Mouse (Mus musculus) ES-E14 (cell line): ENCODE results near the gene Prkag2. TPM values are rescaled to one million over a fixed set of nuclear protein-coding genes. Genes with fewer than 3 reads are reported as not detected.

Experiments used
- DNase-seq: peaks from one replicate; pipeline ENCODE4 v3.0.0-alpha.2; 2013; ENCODE audit warnings: low read depth, low spot score
- H3K27ac ChIP-seq: 2 replicates; pipeline ENCODE4 v1.5.1; 2012; ENCODE audit warnings: low read depth, mild to moderate bottlenecking, low read length, moderate library complexity, mixed read lengths; ENCODE audit not compliant: poor library complexity, insufficient read depth, severe bottlenecking
- H3K36me3 ChIP-seq: 2 replicates; pipeline ENCODE4 v1.6.1; 2012; ENCODE audit warnings: mild to moderate bottlenecking, low read length, moderate library complexity, mixed read lengths; ENCODE audit not compliant: control insufficient read depth, poor library complexity, insufficient read depth, severe bottlenecking
- H3K4me1 ChIP-seq, 2 experiments: fragments of 150-350 bp in 1 of 2; sonication (generic) in 1 of 2; 2 replicates each; pipeline ENCODE4 v1.6.1; 2012; ENCODE audit warnings: low read length in 2 of 2, mild to moderate bottlenecking in 1 of 2, mixed read lengths in 1 of 2; ENCODE audit not compliant: control insufficient read depth in 2 of 2, insufficient read depth in 2 of 2, poor library complexity in 1 of 2
- H3K4me3 ChIP-seq, 2 experiments: fragments of 150-350 bp in 1 of 2; sonication (generic) in 1 of 2; 2 replicates each; pipeline ENCODE4 v1.5.1; 2012; ENCODE audit warnings: low read length in 2 of 2, low read depth in 1 of 2, mild to moderate bottlenecking in 1 of 2, mixed read lengths in 1 of 2; ENCODE audit not compliant: insufficient read depth in 1 of 2, poor library complexity in 1 of 2, severe bottlenecking in 1 of 2
- H3K9ac ChIP-seq: 2 replicates; pipeline ENCODE4 v1.6.1; 2012; ENCODE audit warnings: low read depth, mild to moderate bottlenecking, low read length, mixed read lengths; ENCODE audit not compliant: poor library complexity, insufficient read depth, severe bottlenecking
- H3K9me3 ChIP-seq: fragments of 150-350 bp; sonication (generic); 2 replicates; pipeline ENCODE4 v1.6.1; 2012; ENCODE audit warnings: low read depth, mild to moderate bottlenecking, low read length; ENCODE audit not compliant: control insufficient read depth, insufficient read depth
- CHD2 ChIP-seq: IDR thresholded peaks from 2 replicates; pipeline ENCODE4 v1.6.1; 2014; ENCODE audit warnings: mild to moderate bottlenecking, low read depth, low read length, inconsistent platforms
- HCFC1 ChIP-seq: IDR thresholded peaks from 2 replicates; pipeline ENCODE4 v1.6.1; 2012; ENCODE audit warnings: low read length, inconsistent platforms, borderline replicate concordance; ENCODE audit not compliant: insufficient read depth
- MAFK ChIP-seq: IDR thresholded peaks from 2 replicates; pipeline ENCODE4 v1.6.1; 2014; ENCODE audit warnings: mild to moderate bottlenecking, low read depth, low read length, inconsistent platforms; ENCODE audit not compliant: insufficient read depth
- ZC3H11A ChIP-seq: IDR thresholded peaks from 2 replicates; pipeline ENCODE4 v1.6.1; 2012; ENCODE audit warnings: low read depth, mild to moderate bottlenecking, inconsistent platforms, low read length, borderline replicate concordance
- ZNF384 ChIP-seq: IDR thresholded peaks from 2 replicates; pipeline ENCODE4 v1.6.1; 2012; ENCODE audit warnings: low read depth, low read length, inconsistent platforms
- in situ Hi-C, 2 experiments: fragments of 600-800 bp; cut with MboI; formaldehyde crosslinking; loops; one replicate each; pipeline ENCODE4 v1.15.1; 2025; ENCODE audit warnings: low sequenced_read_pairs in 2 of 2, inconsistent platforms in 1 of 2; ENCODE audit not compliant: unreplicated experiment in 2 of 2
- total RNA-seq: library from RNA; depleted of rRNA; stranded (reverse); fragments of 300-350 nt; gene quantifications from 2 replicates; pipeline ENCODE4 v1.2.3, GENCODE M21; 2012

The Prkag2 gene
- total RNA-seq, 1 experiment, result 10.5 TPM

DNA sequence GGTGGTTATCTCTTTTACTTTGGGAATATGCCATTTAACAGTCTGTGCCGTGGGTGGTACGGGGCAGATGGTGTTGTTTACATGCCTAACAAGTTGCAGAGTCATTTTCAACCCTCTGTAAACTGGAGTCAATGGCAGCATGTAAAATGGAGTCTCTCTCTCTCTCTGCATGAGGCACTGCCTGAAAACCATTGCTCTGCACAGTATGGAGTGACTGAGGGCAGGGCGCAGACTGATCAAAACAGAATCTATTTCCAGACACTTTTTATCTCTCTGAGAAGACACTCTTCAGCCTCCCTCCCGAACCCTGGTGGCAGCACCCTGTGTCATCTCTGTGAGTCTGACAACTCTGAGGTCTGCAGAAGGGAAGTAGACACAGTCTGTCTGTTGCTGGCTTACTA, 69.0 kb downstream of the Prkag2 start:
- Histone ChIP-seq H3K36me3 (no peaks in the 10 kb centered on the region), H3K9me3 (no peaks in the 10 kb centered on the region), H3K4me1 (no peaks in the 10 kb centered on the region), H3K27ac (no peak overlapping the region), H3K9ac (no peak overlapping the region), H3K4me3 (no peak overlapping the region)
- in situ Hi-C loops, result no loop called here
- TF ChIP-seq MAFK (no peak), CHD2 (no peak), ZC3H11A (no peak), ZNF384 (no peak), HCFC1 (no peak)
- no peak for DNase-seq

DNA sequence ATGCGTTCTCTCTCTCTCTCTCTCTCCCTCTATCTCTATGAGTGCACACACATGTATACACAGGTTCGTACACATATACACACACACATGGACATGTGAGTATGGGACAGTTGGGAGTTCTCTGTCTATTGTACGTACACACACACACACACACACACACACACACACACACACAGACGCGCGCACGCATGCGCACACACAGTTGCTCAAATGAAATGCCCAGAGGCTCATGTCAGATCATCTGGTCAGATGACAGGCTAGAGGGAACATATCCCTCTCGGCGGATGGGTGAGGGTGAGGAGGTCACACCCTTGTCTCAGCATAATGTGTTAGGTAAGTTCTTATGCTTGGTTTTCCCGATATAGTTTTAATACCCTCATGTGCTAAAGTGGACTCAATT, 69.4 kb downstream of the Prkag2 start:
- H3K9me3 ChIP-seq, result no peaks in the 10 kb centered on the region
- no peak overlapping the region for H3K4me3 ChIP-seq
- TF ChIP-seq HCFC1 (no peak), CHD2 (no peak), MAFK (no peak), ZNF384 (no peak)
- H3K36me3 ChIP-seq, result no peaks in the 10 kb centered on the region
- H3K9ac ChIP-seq, result no peak overlapping the region
- no peak overlapping the region for H3K27ac ChIP-seq
- no peaks in the 10 kb centered on the region for H3K4me1 ChIP-seq
- in situ Hi-C loops, result no loop called here
- DNase-seq, result no peak

DNA sequence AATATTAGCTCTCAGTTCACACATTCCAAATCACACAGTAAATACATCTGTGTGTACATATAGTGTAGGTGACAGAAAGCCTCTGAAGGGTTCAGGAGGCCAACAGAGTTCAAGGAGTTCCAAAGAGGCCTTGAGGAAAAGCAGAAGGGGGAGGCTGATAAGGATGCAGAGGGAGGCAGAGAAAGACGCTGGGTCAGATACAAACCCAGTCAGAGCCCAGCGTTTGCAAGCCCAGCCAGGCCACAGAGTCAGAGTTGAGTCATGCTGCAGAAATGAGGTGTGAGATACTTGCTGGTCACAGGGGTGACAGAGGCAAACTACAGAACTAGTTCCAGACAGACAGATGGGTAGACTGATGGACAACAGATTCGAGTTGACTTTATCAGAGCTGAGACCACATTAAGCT, 70.2 kb downstream of the Prkag2 start:
- DNase-seq, result no peak
- Histone ChIP-seq H3K9ac (no peak overlapping the region), H3K4me1 (peaks cover 0 to 2% of the 10 kb centered on the region in 2 experiments; a peak in 1 of 4 replicates), H3K4me3 (no peak overlapping the region), H3K36me3 (no peaks in the 10 kb centered on the region), H3K27ac (no peak overlapping the region), H3K9me3 (no peaks in the 10 kb centered on the region)
- in situ Hi-C loops, result no loop called here
- TF ChIP-seq ZNF384 (no peak), CHD2 (no peak), MAFK (no peak), HCFC1 (no peak), ZC3H11A (no peak)

DNA sequence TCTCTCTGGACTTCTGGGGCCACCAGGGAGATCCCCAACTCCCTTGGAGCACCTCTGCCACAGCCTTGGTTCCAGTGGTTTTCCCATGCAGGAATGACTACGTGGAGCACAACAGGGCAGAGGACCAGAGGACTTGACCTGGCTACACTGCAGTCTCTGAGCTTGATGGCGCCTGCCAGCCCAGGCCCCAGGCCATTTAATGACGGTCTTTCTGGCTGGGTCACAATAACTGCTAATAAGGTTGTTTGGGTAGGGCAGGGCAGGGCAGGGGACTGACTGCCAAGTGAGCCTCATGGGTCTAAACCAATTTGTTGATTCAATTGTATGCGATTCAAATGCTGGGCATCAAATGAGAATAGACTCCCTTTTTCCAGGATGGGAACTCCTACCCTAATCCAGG, 72.8 kb downstream of the Prkag2 start:
- in situ Hi-C loops, result no loop called here
- DNase-seq, result no peak
- Histone ChIP-seq H3K9ac (no peak overlapping the region), H3K36me3 (no peaks in the 10 kb centered on the region), H3K27ac (no peak overlapping the region), H3K4me3 (no peak overlapping the region), H3K9me3 (no peaks in the 10 kb centered on the region), H3K4me1 (peaks cover 0 to 2% of the 10 kb centered on the region in 2 experiments; a peak in 1 of 4 replicates)
- TF ChIP-seq ZNF384 (no peak), CHD2 (no peak), ZC3H11A (no peak), MAFK (no peak), HCFC1 (no peak)
